Mouse (Mus musculus) kidney, postnatal 4 days (tissue): ENCODE measurements around the gene Zbtb41.

Source experiments
- DNase-seq, 2 experiments: peaks; one replicate each; pipeline ENCODE4 v3.0.0; 2021; ENCODE audit warnings: mixed read lengths in 2 of 2

Gene Zbtb41

DNA sequence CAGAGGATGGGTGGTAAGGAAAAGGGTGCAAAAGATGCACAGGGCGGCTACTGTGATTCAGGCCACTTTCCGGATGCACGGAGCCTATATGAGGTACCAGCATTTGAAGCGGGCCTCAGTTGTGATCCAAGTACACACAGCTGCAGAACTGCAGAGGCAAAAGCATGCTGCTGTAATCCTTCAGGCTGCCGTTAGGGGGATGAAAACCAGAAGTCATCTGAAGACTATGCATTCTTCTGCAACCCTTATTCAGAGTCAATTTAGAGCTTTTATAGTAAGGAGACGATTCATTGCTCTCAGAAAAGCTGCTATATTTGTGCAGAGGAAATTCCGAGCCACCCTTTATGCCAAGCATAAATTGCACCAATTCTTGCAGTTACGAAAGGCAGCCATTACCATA is 58.2 kb downstream of the Zbtb41 start:
- DNase-seq, result no peak

DNA sequence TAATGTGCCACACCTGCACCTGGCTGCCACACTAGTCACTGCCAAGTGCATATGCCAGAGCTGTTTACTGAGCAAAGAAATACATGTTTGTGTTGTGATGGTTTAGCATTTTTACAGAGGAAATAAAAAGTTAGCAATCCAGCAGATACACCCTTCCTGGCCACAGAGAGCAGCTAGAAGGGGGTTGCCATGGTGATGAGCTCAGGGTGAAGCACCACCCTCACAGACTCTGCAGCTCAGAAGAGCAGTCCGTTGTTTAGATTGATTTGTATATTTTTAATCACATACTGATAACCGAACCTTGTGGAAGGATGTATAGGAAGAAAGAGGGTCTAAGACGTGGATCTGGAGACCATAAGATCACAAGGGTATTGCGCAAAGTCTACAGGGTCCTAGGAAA is 59.1 kb downstream of the Zbtb41 start:
- no peak for DNase-seq

DNA sequence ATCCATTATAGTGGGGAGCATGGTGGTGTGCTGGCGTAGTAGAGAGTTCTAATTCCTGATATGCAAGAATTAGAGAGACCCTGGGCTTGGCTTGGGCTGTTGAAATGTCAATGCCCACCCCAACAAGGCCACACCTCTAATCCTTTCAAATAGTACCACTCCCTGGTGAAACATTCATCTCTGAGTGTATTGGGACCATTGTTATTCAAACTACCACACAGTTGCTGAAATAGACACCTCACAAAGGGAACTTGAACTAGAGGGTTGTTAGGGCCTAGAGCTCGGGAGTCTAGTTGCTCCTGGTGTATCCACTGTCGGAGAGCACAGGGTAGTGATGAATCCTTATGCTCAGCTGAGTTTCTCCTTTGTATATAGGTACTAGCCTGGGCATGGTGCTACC is 72.5 kb downstream of the Zbtb41 start:
- DNase-seq, result no peak

DNA sequence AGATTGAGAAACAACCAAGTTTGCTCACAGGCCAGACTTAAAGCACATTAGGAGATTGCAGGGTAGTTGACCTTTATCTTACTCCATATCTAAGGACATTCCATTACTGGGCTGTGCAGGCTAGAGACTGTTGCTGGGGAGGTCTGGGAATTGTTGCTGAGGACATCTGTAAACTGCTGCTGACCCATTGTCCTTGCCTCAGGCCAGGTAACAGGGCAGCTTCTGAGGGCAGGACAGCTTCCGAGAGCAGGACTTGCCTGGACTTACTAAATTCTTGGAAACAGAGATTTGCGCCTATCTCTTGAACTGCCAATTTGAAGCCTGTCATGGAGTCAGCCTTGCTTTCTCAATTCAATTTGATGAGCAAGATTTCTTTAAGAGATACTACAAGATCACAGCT is 73.3 kb downstream of the Zbtb41 start:
- no peak for DNase-seq

DNA sequence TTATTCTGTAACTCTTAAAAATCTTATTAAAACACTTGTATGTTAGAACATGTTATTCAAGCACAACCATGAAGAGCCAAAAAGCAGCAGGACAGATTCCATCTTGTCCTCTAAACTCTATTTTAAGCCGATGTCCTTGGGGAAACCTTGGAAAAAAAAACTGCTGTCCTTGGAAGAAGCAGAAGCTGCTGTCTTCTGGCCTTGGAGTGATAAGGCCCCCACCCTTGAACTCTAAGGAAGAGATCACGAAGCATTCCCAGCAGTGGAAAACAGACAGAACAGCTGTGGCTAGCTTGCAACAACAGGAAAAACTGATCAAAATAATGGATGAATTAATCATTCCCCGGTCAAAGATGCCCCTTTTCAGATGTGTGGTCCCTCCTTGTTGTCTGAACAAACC is 74.1 kb downstream of the Zbtb41 start:
- DNase-seq, result no peak

DNA sequence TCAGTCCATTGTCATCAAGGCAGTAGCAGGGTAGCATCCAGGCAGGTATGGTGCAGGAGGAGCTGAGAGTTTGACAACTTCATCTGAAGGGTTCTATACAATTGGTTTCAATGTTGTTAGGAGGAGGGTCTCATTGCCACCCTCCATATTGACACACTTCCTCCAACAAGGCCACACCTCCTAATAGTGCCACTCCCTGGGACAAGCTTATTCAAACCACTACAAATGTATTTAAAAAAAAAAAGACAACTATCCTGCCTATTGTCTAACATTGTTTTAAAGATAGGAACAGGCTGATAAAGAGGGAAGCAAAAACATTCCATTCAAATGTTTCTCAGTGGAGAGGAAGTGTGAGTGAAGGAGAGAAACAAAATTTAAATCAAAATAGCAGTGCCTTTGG is 77.7 kb downstream of the Zbtb41 start:
- DNase-seq, result no peak

DNA sequence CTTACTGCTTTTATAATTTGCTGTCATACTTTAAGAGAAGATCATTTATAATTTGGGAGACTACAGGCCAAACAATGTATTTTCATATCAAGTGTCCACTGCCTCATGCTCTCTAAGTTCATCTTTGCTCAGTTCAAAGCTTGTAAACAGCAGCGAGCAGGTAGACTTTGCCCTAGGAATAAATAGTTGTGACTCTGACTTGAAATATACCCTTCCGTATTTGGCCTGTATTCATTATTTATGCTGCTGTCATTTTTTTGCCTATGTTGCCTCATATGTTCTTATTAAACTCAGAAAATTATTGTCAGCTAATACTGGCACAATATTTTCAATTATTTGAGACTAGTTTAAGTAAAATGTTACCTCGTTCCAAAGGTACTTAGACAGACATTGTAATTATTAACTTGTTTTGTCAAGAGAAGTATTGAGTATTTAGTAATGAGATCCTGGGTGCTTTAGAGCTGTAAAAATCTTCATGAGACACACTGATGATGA is 79.2 kb downstream of the Zbtb41 start, which contains the start of gene F13b:
TSS of gene F13b (plus strand) at position 445 of the 495 bp plus-strand sequence.
- DNase-seq, result no peak
